Comparison of ENCODE assay signal across 21 mouse cellular contexts in genomic region chr2:35011649-35012048, GRCm38 (mm10). TPM values are rescaled to one million over a fixed set of nuclear protein-coding genes. Genes with fewer than 3 reads are reported as not detected.
"Had no signal": no experiment of that assay in that cellular context is flagged by ENCODE, and none has a peak within 500 bp of the region (broad histone marks: within the 10 kb centered on the region; RNA-seq: fewer than 3 reads in every experiment).

No protein-coding gene starts in this region.

- DNase-seq: retina, postnatal 1 day; right cerebral cortex, adult 18-20 months; right cerebral cortex, postnatal 14 days; right cerebral cortex, postnatal 25 days; right cerebral cortex, postnatal 4 days; spleen, adult 18-20 months; thymus, adult 18-20 months; thymus, adult 2 months; thymus, postnatal 25 days; thymus, postnatal 36 days; thymus, postnatal 4 days had no signal

- H3K27me3 ChIP-seq: neural tube, embryonic 12.5 days; neural tube, embryonic 13.5 days; neural tube, embryonic 15.5 days; stomach, embryonic 15.5 days had no signal

- H3K36me3 ChIP-seq: neural tube, embryonic 12.5 days; neural tube, embryonic 13.5 days; neural tube, embryonic 15.5 days; stomach, embryonic 15.5 days had no signal

- H3K9me3 ChIP-seq: neural tube, embryonic 12.5 days; neural tube, embryonic 13.5 days; neural tube, embryonic 15.5 days; stomach, embryonic 15.5 days had no signal

- H3K27ac ChIP-seq: neural tube, embryonic 12.5 days; neural tube, embryonic 13.5 days; neural tube, embryonic 15.5 days; stomach, embryonic 15.5 days; stomach, postnatal 0 days had no signal

- H3K4me1 ChIP-seq: neural tube, embryonic 12.5 days; neural tube, embryonic 13.5 days; neural tube, embryonic 15.5 days; stomach, embryonic 15.5 days had no signal

- H3K9ac ChIP-seq: neural tube, embryonic 12.5 days; neural tube, embryonic 13.5 days; neural tube, embryonic 15.5 days; stomach, embryonic 15.5 days had no signal

- H3K4me3 ChIP-seq: neural tube, embryonic 12.5 days; neural tube, embryonic 13.5 days; neural tube, embryonic 15.5 days; stomach, embryonic 15.5 days had no signal

RNA-seq across cellular contexts. Expression of gene Hc, which starts 49.6 kb away (rescaled TPM):
- total RNA-seq: neutrophil, adult 5-6 weeks had no signal
- polyA plus RNA-seq: neural tube, embryonic 11.5 days; neural tube, embryonic 13.5 days; small intestine, adult 2 months; spleen, adult 2 months; stomach, embryonic 14.5 days had no signal

RNA-seq across cellular contexts. Expression of gene Traf1, which starts 50.1 kb away (rescaled TPM):
- polyA plus RNA-seq: neural tube, embryonic 11.5 days had no signal
